Mouse (Mus musculus): ENCODE measurements around the gene Oxnad1. TPM values are rescaled to one million over a fixed set of nuclear protein-coding genes. Genes with fewer than 3 reads are reported as not detected.
A peak's percentile ranks its signal among the peaks of the same experiment; 100 is the strongest.

The Oxnad1 gene
- 44.5 and 47.6 TPM in 2 replicates for total RNA-seq (2012; rRNA removed)
- 109 and 111 TPM in 2 replicates for total RNA-seq (2014; rRNA removed)
- 64.5 and 77.7 TPM in 2 replicates for polyA plus RNA-seq (2012; ENCODE audit: insufficient read length, low read depth)

DNA sequence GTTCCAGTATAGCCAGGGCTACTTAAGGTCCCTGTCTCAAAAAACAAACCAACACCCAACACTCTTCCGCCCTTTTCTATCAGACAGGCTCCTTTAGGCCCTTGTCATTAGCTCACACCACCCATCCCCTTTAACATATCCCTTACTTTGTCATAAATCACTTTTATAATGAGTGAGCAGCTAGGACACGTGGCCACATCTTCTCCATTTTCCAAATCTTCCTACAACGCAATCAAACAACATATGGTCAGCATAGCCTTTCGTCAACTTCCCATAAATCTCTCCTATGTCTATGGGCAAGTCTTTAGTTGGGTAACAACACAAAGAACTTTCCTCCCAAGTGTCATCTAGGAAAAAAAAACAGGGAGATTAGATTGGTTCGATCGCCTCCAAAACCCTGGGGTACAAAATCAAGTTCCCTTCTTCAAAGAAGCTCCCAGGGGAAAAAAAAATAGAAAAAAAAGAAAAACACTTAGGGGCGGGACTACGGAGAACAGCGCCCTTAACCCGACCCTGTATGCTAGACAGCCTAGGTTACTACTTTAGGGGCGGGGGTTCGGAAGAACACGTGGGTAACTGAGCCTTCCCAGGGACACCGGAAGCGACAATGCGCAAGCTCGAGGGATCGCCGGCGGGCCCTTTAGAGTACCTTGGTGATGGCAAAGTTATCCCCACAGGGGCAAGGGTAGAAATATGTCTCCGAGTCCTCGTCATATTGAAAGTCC is at the start of gene Oxnad1:
TSS of gene Oxnad1 (plus strand) at position 614 of the 725 bp plus-strand sequence.
- H3K27me3 ChIP-seq (replicated peaks) = no peaks in the 10 kb centered on the region
- peaks cover 12 to 40% of the 10 kb centered on the region in 2 experiments for H3K36me3 ChIP-seq (replicated peaks in 1 of 2; ENCODE audit: control insufficient read depth in 1 of 2, insufficient read depth in 1 of 2, low read length in 1 of 2)
- in situ Hi-C loops (cut with MboI; ENCODE audit: low pct_ligation_motif_present, low pct_unique_long_range_greater_than_20kb, low sequenced_read_pairs) (loop anchor here (5.0 to 10.0 kb wide), 2 partner anchors 293 to 430 kb away; no protein-coding TSS in a partner anchor), dilution Hi-C loops (cut with MboI; ENCODE audit: extremely low pct_ligation_motif_present, extremely low pct_unique_long_range_greater_than_20kb, low sequenced_read_pairs) (no loop called here)
- peaks cover 0 to 24% of the 10 kb centered on the region in 2 experiments; a peak in 2 of 4 replicates for H3K4me1 ChIP-seq (ENCODE audit: control insufficient read depth in 1 of 2, insufficient read depth in 2 of 2)
- DNase-seq (ENCODE audit: extremely low read depth) = peak; percentile 97
- peak within 1 kb of the TSS; percentile 61 for H3K27ac ChIP-seq (ENCODE audit: insufficient read depth, low read depth)
- H3K79me2 ChIP-seq (replicated peaks; ENCODE audit: control insufficient read depth, extremely low read depth, insufficient read depth, poor library complexity, severe bottlenecking) = peaks cover 22% of the 10 kb centered on the region
- peak within 1 kb of the TSS; percentile 68 to 94 (median 73) for H3K4me3 ChIP-seq (replicated peaks in 1 of 3; ENCODE audit: low read depth in 2 of 3, low read length in 2 of 3, poor library complexity in 1 of 3)
- peaks cover 2% of the 10 kb centered on the region for H3K9me3 ChIP-seq (replicated peaks; ENCODE audit: low read length)
- peak within 1 kb of the TSS; percentile 99 for H3K4me2 ChIP-seq (ENCODE audit: insufficient read depth, low read depth, poor library complexity, severe bottlenecking)
- H3K9ac ChIP-seq (ENCODE audit: insufficient read depth, low read depth) = peak within 1 kb of the TSS; percentile 73
- TF ChIP-seq KAT2A (IDR thresholded peaks at IDR 0.05; ENCODE audit: insufficient replicate concordance, low read length) = 0 out of 2 replicates have a peak, but pooled peaks have one; percentile 56
- TF ChIP-seq MXI1 (IDR thresholded peaks at IDR 0.05; ENCODE audit: low read depth, low read length) = peak; percentile 97
- TF ChIP-seq ZNF384 (IDR thresholded peaks at IDR 0.05; ENCODE audit: low read depth, low read length) = peak; percentile 98
- TF ChIP-seq USF2 (conservative IDR thresholded peaks at IDR 0.05; ENCODE audit: low read depth, low read length) = peak; percentile 64
- TF ChIP-seq MAFK (IDR thresholded peaks at IDR 0.05; ENCODE audit: insufficient replicate concordance, low read length) = no peak
- no peak for TF ChIP-seq PAX5 (IDR thresholded peaks at IDR 0.05; ENCODE audit: low read length)
- peak; percentile 85 for TF ChIP-seq SIN3A (IDR thresholded peaks at IDR 0.05; ENCODE audit: low read length)
- TF ChIP-seq ZC3H11A (IDR thresholded peaks at IDR 0.05; ENCODE audit: low read depth, low read length) = no peak
- TF ChIP-seq TCF12 (IDR thresholded peaks at IDR 0.05; ENCODE audit: low read depth, low read length) = peak; percentile 62
- no peak for TF ChIP-seq E2F4 (IDR thresholded peaks at IDR 0.05; ENCODE audit: insufficient replicate concordance, low read depth, low read length)
- TF ChIP-seq GABPA (IDR thresholded peaks at IDR 0.05; ENCODE audit: insufficient replicate concordance, low read depth, low read length) = no peak
- peak; percentile 81 for TF ChIP-seq USF1 (IDR thresholded peaks at IDR 0.05; ENCODE audit: low read depth, low read length)
- TF ChIP-seq JUND (conservative IDR thresholded peaks at IDR 0.05; ENCODE audit: low read depth, low read length) = no peak
- TF ChIP-seq ZMIZ1 (IDR thresholded peaks at IDR 0.05; ENCODE audit: low read depth, low read length) = no peak
- peak; percentile 81 for TF ChIP-seq MYC (IDR thresholded peaks at IDR 0.05; ENCODE audit: low read depth, low read length)
- peak; percentile 96 for TF ChIP-seq MAX (IDR thresholded peaks at IDR 0.05; ENCODE audit: low read length)
- TF ChIP-seq NELFE (IDR thresholded peaks at IDR 0.05; ENCODE audit: low read depth, low read length) = no peak; the same call in 1 of the 2 replicates
- no peak for TF ChIP-seq JUN (IDR thresholded peaks at IDR 0.05; ENCODE audit: insufficient read depth, low read depth, low read length)

DNA sequence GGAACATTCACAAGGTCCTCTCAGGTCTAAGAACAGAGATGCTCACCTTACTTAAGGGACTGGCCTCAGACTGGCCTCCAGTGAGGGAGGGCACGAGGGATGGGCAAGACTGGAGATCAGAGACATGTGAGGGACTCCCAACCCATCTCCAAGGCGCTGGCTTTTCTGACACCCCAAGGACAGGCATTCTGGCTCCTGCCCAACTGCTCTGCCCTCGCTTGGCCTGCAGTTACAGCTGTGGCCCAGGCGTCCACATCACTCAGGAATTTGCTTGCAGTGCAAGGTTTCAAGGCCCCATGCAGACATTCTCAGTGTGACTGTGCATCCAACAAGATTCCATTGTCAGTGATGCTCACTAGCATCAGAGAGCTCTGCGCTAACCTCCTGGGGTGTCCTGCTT is 48.7 kb upstream of the Oxnad1 start:
- H3K4me3 ChIP-seq (replicated peaks in 1 of 3; ENCODE audit: low read depth in 2 of 3, low read length in 2 of 3, poor library complexity in 1 of 3) = no peak overlapping the region
- H3K27me3 ChIP-seq (replicated peaks) = no peaks in the 10 kb centered on the region
- H3K79me2 ChIP-seq (replicated peaks; ENCODE audit: control insufficient read depth, extremely low read depth, insufficient read depth, poor library complexity, severe bottlenecking) = no peaks in the 10 kb centered on the region
- H3K27ac ChIP-seq (ENCODE audit: insufficient read depth, low read depth) = no peak overlapping the region
- no peak overlapping the region for H3K4me2 ChIP-seq (ENCODE audit: insufficient read depth, low read depth, poor library complexity, severe bottlenecking)
- no peak overlapping the region for H3K9ac ChIP-seq (ENCODE audit: insufficient read depth, low read depth)
- in situ Hi-C loops (cut with MboI; ENCODE audit: low pct_ligation_motif_present, low pct_unique_long_range_greater_than_20kb, low sequenced_read_pairs) = loop anchor here (25.0 kb wide), 1 partner anchor 224 kb away; no protein-coding TSS in a partner anchor
- no peaks in the 10 kb centered on the region for H3K9me3 ChIP-seq (replicated peaks; ENCODE audit: low read length)
- H3K36me3 ChIP-seq (replicated peaks in 1 of 2; ENCODE audit: control insufficient read depth in 1 of 2, insufficient read depth in 1 of 2, low read length in 1 of 2) = no peaks in the 10 kb centered on the region
- DNase-seq (ENCODE audit: extremely low read depth) = no peak
- H3K4me1 ChIP-seq (ENCODE audit: control insufficient read depth in 1 of 2, insufficient read depth in 2 of 2) = peaks cover 7 to 10% of the 10 kb centered on the region in 2 experiments; a peak in 3 of 4 replicates
- dilution Hi-C loops (cut with MboI; ENCODE audit: extremely low pct_ligation_motif_present, extremely low pct_unique_long_range_greater_than_20kb, low sequenced_read_pairs) = no loop called here
- no peak for TF ChIP-seq E2F4 (IDR thresholded peaks at IDR 0.05; ENCODE audit: insufficient replicate concordance, low read depth, low read length)
- no peak for TF ChIP-seq SIN3A (IDR thresholded peaks at IDR 0.05; ENCODE audit: low read length)
- no peak for TF ChIP-seq JUN (IDR thresholded peaks at IDR 0.05; ENCODE audit: insufficient read depth, low read depth, low read length)
- no peak for TF ChIP-seq ZKSCAN1 (IDR thresholded peaks at IDR 0.05; ENCODE audit: borderline replicate concordance, low read depth, low read length)
- TF ChIP-seq CHD2 (IDR thresholded peaks at IDR 0.05; ENCODE audit: low read length) = no peak
- no peak for TF ChIP-seq MAX (IDR thresholded peaks at IDR 0.05; ENCODE audit: low read length)
- TF ChIP-seq MEF2A (IDR thresholded peaks at IDR 0.05; ENCODE audit: borderline replicate concordance, low read depth, low read length) = no peak
- TF ChIP-seq IRF4 (IDR thresholded peaks at IDR 0.05; ENCODE audit: low read depth, low read length) = no peak
- TF ChIP-seq RAD21 (IDR thresholded peaks at IDR 0.05; ENCODE audit: low read depth, low read length) = no peak
